Mouse (Mus musculus): ENCODE measurements around the gene Ccdc88c. TPM values are rescaled to one million over a fixed set of nuclear protein-coding genes. Genes with fewer than 3 reads are reported as not detected.
A peak's percentile ranks its signal among the peaks of the same experiment; 100 is the strongest.

Gene Ccdc88c
- 4.8 and 4.9 TPM in 2 replicates for polyA plus RNA-seq (2012)

DNA sequence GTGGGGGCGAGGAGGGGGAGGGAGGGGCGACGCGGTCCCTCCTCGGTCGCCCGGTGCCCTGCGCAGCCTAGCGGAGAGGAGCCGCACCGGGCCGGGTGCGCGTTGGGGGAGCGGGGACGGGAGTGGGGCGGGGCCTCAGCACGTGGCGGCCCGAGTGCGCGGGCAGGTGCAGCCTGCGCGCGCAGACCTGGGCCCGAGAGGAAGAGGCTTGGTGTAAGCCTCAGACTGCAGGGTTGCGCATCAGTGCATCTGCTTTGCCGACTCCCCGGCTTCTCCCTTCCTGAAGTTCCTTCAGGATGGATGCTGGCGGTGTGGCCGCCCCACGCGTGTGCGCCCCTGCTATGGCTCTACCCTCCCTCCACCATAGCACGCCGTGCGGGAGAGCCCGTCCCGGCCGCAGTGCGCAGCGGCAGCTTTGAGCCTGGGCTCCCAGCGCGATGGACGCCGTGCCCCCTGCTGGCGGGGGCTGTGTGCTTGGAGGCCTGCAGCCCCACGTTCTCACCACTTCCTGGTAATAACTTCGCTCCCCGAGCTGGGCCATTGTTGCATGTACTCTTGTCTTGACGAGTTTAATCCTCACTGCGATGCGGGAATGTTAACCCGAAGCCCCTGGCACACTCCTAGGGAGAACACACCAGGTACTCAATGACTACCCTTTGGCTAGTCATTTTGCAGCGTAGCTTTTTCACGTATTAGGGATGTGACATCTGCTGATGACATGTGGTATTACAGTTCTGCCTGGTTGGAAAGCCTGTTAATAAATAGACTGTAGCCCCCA lies at the start of gene Ccdc88c:
Ccdc88c (minus strand) TSS at position 103 of the 778 bp plus-strand sequence.
- Histone ChIP-seq H3K4me1 (ENCODE audit: control insufficient read depth) (peaks cover 56% of the 10 kb centered on the region), H3K36me3 (ENCODE audit: control insufficient read depth) (peaks cover 11% of the 10 kb centered on the region), H3K27me3 (ENCODE audit: control insufficient read depth) (no peaks in the 10 kb centered on the region), H3K9me3 (ENCODE audit: control insufficient read depth, low read length) (no peaks in the 10 kb centered on the region), H3K4me3 (replicated peaks) (peak within 1 kb of the TSS; percentile 87)
- no peak for TF ChIP-seq TAL1 (IDR thresholded peaks at IDR 0.05; ENCODE audit: low read length)
- TF ChIP-seq GATA1 (IDR thresholded peaks at IDR 0.05; ENCODE audit: low read length), result no peak

DNA sequence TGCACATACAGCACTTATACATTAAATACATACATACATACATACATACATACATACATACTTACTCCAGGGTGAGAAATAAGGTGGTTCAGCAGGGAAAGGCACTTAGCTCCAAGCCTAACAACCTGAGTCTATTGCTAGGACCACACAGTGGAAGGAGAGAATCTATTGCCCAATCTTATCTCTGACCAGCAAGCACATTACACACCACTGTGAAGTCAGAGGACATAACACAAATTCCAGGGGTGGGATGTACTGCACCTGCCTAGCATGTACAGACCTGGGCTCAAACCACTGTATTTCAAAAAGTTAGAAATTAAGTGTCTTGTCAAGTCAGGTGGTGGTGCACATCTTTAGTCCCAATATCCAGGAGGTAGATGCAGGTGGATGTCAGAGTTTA lies 49.1 kb upstream of the Ccdc88c start:
- no peak for TF ChIP-seq TAL1 (IDR thresholded peaks at IDR 0.05; ENCODE audit: low read length)
- TF ChIP-seq GATA1 (IDR thresholded peaks at IDR 0.05; ENCODE audit: low read length), result no peak
- Histone ChIP-seq H3K4me1 (ENCODE audit: control insufficient read depth) (peaks cover 45% of the 10 kb centered on the region), H3K4me3 (replicated peaks) (no peak overlapping the region), H3K9me3 (ENCODE audit: control insufficient read depth, low read length) (no peaks in the 10 kb centered on the region), H3K36me3 (ENCODE audit: control insufficient read depth) (peaks cover 81% of the 10 kb centered on the region), H3K27me3 (ENCODE audit: control insufficient read depth) (no peaks in the 10 kb centered on the region)

DNA sequence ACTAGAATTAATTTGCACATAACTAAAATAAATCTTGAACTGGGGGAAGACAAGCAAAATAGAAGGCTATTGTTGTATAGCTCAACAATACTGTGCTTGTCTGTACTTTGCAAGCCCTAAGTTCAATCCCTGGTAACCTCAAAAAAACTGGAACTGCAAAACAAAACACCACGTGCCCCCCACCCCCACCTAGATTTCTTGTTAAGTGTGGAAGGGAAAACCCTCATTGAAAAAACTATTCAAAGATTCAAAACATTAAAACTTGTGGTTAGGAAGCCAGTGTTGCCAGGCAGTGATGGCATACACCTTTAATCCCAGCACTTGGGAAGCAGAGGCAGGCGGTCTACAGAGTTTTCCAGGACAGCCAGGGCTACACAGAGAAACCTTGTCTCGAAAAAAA lies 46.6 kb upstream of the Ccdc88c start:
- peaks cover 75% of the 10 kb centered on the region for H3K36me3 ChIP-seq (ENCODE audit: control insufficient read depth)
- H3K4me1 ChIP-seq (ENCODE audit: control insufficient read depth), result peaks cover 29% of the 10 kb centered on the region
- TF ChIP-seq TAL1 (IDR thresholded peaks at IDR 0.05; ENCODE audit: low read length) (no peak), GATA1 (IDR thresholded peaks at IDR 0.05; ENCODE audit: low read length) (no peak)
- no peaks in the 10 kb centered on the region for H3K27me3 ChIP-seq (ENCODE audit: control insufficient read depth)
- H3K4me3 ChIP-seq (replicated peaks), result no peak overlapping the region
- H3K9me3 ChIP-seq (ENCODE audit: control insufficient read depth, low read length), result no peaks in the 10 kb centered on the region

DNA sequence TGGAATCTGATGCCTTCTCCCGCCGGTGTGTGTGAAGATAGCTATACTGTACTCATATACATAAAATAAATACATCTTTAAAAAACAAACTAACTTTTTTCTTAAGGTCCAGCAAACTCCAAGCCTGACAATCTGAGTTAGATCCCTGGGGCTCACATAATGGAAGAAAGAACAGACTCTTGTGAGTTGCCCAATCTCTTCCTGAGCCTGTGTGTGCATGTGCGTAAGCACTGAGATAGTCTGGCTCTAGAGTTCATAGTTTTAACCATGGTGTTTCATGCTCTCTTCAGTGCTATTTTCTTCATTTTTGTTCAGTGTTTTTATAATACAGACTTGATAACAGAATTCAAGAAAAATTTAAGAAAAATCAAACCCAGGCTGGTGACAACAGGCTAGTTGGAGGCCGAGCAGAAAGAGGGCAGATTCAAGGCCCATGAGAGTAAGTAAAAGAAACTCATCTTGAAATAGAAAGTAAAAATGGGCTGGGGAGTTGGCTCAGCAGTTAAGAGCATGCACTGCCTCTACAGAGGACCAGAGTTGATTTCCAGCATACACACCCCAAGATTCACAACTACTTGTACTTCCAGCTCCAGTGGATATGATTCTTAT lies 46.1 kb upstream of the Ccdc88c start:
- Histone ChIP-seq H3K4me3 (replicated peaks) (no peak overlapping the region), H3K27me3 (ENCODE audit: control insufficient read depth) (no peaks in the 10 kb centered on the region), H3K36me3 (ENCODE audit: control insufficient read depth) (peaks cover 73% of the 10 kb centered on the region), H3K4me1 (ENCODE audit: control insufficient read depth) (peaks cover 29% of the 10 kb centered on the region), H3K9me3 (ENCODE audit: control insufficient read depth, low read length) (no peaks in the 10 kb centered on the region)
- TF ChIP-seq GATA1 (IDR thresholded peaks at IDR 0.05; ENCODE audit: low read length), result no peak
- TF ChIP-seq TAL1 (IDR thresholded peaks at IDR 0.05; ENCODE audit: low read length), result no peak

DNA sequence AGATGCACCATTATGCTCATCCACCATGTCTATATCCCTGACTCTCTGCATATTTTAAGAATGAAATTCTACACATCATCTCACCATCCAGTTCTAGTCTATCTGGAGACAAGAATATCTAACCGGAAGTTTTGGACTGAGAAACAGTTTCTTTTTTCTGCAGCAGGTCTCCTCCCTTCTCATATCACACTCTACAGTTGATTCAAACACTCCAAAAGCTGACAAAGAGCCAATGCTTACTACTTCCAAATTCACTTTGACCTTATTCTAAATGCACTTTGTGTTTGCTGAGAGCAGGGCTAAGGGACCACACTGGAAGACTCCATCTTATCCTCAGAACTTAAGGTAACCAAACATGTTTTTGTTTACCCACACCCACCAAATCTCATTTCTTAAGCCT lies 41.0 kb upstream of the Ccdc88c start:
- Histone ChIP-seq H3K4me3 (replicated peaks) (no peak overlapping the region), H3K4me1 (ENCODE audit: control insufficient read depth) (peaks cover 5% of the 10 kb centered on the region), H3K36me3 (ENCODE audit: control insufficient read depth) (peaks cover 77% of the 10 kb centered on the region), H3K27me3 (ENCODE audit: control insufficient read depth) (no peaks in the 10 kb centered on the region), H3K9me3 (ENCODE audit: control insufficient read depth, low read length) (no peaks in the 10 kb centered on the region)
- TF ChIP-seq GATA1 (IDR thresholded peaks at IDR 0.05; ENCODE audit: low read length) (no peak), TAL1 (IDR thresholded peaks at IDR 0.05; ENCODE audit: low read length) (no peak)

DNA sequence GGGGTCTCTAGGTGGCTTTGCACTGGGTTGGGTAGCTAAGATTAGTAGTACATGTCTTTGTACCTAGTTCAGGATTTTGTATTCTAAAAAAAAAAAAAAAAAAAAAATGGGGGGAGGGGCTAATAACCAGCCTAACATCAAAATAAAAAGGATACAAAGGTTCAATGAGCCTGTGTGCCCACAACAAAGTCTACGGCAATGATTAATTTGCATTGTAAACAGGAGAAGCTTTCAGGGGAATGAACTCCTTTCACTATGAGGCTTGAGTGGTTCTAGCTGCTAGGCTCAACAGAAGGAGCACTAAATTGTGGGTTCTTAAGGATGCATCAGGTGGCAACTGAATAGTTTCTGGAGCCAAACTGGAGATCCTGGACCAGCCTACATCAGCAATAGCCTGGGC lies 37.5 kb upstream of the Ccdc88c start:
- TF ChIP-seq GATA1 (IDR thresholded peaks at IDR 0.05; ENCODE audit: low read length) (no peak), TAL1 (IDR thresholded peaks at IDR 0.05; ENCODE audit: low read length) (no peak)
- Histone ChIP-seq H3K36me3 (ENCODE audit: control insufficient read depth) (peaks cover 90% of the 10 kb centered on the region), H3K4me3 (replicated peaks) (no peak overlapping the region)

DNA sequence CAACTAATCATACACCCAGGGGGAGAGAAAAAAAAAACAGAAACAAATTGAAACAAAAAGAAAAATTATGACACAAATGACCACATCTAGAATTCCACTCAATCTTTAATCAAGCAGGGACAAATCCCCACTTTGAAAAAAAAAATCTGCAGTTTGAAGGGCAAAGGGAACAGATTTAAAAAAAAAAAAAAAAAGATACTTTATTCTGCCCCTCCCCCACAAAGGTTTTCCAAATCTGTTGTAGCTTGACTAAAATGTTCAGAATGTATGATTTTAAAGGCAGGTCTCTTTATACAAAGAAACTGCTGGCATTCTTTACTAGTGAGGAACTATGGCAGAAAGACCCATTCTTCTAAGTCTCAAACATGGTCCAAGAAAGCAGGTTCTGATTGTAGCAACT lies 11.1 kb upstream of the Ccdc88c start:
- Histone ChIP-seq H3K36me3 (ENCODE audit: control insufficient read depth) (peaks cover 83% of the 10 kb centered on the region), H3K4me3 (replicated peaks) (no peak overlapping the region), H3K27me3 (ENCODE audit: control insufficient read depth) (no peaks in the 10 kb centered on the region), H3K4me1 (ENCODE audit: control insufficient read depth) (no peaks in the 10 kb centered on the region), H3K9me3 (ENCODE audit: control insufficient read depth, low read length) (no peaks in the 10 kb centered on the region)
- TF ChIP-seq TAL1 (IDR thresholded peaks at IDR 0.05; ENCODE audit: low read length), result no peak
- no peak for TF ChIP-seq GATA1 (IDR thresholded peaks at IDR 0.05; ENCODE audit: low read length)

More for the DNA sequence above, 37.5 kb upstream of the Ccdc88c start:
- Histone ChIP-seq H3K4me1 (ENCODE audit: control insufficient read depth) (peaks cover 3% of the 10 kb centered on the region), H3K9me3 (ENCODE audit: control insufficient read depth, low read length) (no peaks in the 10 kb centered on the region), H3K27me3 (ENCODE audit: control insufficient read depth) (no peaks in the 10 kb centered on the region)

DNA sequence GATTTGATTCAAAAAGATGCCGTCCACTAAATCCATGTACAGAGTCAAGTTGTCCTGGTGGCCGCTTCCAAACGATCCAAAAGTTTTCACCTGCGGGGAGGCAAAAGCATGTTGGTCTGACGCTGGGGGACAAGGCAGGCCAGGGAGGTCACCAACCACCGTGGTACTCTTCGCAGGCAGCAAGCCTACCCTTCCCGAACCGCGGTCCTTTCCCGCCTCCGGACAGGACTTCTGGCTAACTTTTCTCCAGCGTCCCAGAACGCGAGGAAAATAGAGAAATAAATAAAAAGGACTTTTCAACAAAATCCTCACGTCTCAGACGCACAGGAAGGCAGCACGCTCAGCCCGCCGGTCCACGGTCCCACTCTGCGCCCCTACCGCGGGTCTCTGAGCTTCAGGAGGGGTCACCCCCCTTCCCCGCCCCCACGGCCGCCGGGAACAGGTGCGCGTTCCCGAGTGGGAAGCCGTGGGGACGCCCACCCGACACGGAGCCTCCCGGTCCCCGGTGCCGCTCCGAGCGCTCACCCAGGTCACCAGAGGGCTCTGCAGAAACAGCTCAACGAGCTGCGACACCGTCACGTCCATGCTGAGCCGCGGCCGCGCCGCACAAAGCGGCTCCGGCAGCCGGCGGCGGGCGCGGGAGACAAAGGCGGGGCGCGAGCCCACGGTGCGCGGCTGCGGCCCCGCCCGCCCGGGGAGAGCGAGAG lies 456 bp downstream of the Ccdc88c start:
- Histone ChIP-seq H3K4me1 (ENCODE audit: control insufficient read depth) (peaks cover 59% of the 10 kb centered on the region), H3K9me3 (ENCODE audit: control insufficient read depth, low read length) (no peaks in the 10 kb centered on the region), H3K36me3 (ENCODE audit: control insufficient read depth) (peaks cover 17% of the 10 kb centered on the region), H3K27me3 (ENCODE audit: control insufficient read depth) (no peaks in the 10 kb centered on the region), H3K4me3 (replicated peaks) (peak overlapping the region; percentile 87)
- TF ChIP-seq GATA1 (IDR thresholded peaks at IDR 0.05; ENCODE audit: low read length) (no peak), TAL1 (IDR thresholded peaks at IDR 0.05; ENCODE audit: low read length) (no peak)

All from erythroblast, embryonic 14.5 days (primary cell).